ENCODE assay signal across 18 mouse cellular contexts in genomic region chr15:100076362-100076761, GRCm38 (mm10). TPM values are rescaled to one million over a fixed set of nuclear protein-coding genes. Genes with fewer than 3 reads are reported as not detected.
DNase-seq lines count a peak whose midpoint lies in the region; ATAC-seq and TF ChIP-seq lines count a peak whose summit lies in the region.
"Had no signal": no experiment of that assay in that cellular context is flagged by ENCODE, and none has a peak within 500 bp of the region (broad histone marks: within the 10 kb centered on the region; RNA-seq: fewer than 3 reads in every experiment).

No protein-coding gene starts in this region.

- no peak for ATAC-seq in intestine, postnatal 0 days
- no peak for ATAC-seq in intestine, embryonic 15.5 days
- ATAC-seq in liver, embryonic 15.5 days (ENCODE audit: insufficient read depth): 0 out of 2 replicates have a peak, but pooled peaks have one; percentile 17
- ATAC-seq: activated CD4-positive, CD25-positive, alpha-beta regulatory T cell, adult 4 months; intestine, embryonic 16.5 days; midbrain, embryonic 16.5 days had no signal

- no peak for TF ChIP-seq RAD21 in MEL (IDR thresholded peaks at IDR 0.05; ENCODE audit: low read depth, low read length)

- H3K4me3 ChIP-seq in gastrocnemius, adult 2 months: no peak overlapping the region
- H3K4me3 ChIP-seq in intestine, postnatal 0 days (ENCODE audit: low read depth, low read length): no peak overlapping the region
- no peak overlapping the region for H3K4me3 ChIP-seq in intestine, embryonic 15.5 days (replicated peaks)
- H3K4me3 ChIP-seq in MEL (ENCODE audit: control insufficient read depth in 1 of 2, insufficient read depth in 1 of 2, low read depth in 2 of 2, low read length in 2 of 2): no peak overlapping the region
- no peak overlapping the region for H3K4me3 ChIP-seq in liver, embryonic 15.5 days (replicated peaks)
- H3K4me3 ChIP-seq: embryonic facial prominence, embryonic 12.5 days; forebrain, embryonic 10.5 days had no signal

- H3K4me1 ChIP-seq in intestine, postnatal 0 days (replicated peaks; ENCODE audit: control insufficient read depth, insufficient read depth, low read length): peaks cover 9% of the 10 kb centered on the region; the same call in 1 of the 2 replicates
- H3K4me1 ChIP-seq in intestine, embryonic 15.5 days (replicated peaks): peaks cover 18% of the 10 kb centered on the region
- H3K4me1 ChIP-seq in MEL (ENCODE audit: control insufficient read depth in 1 of 2, insufficient read depth in 2 of 2, low read length in 2 of 2): peaks cover 5 to 22% of the 10 kb centered on the region in 2 experiments
- peaks cover 54% of the 10 kb centered on the region for H3K4me1 ChIP-seq in liver, embryonic 15.5 days (replicated peaks)

- intact Hi-C loops in gastrocnemius, adult 2 months (cut with DNase I): no loop called here

- H3K27me3 ChIP-seq in intestine, postnatal 0 days (replicated peaks; ENCODE audit: control insufficient read depth, insufficient read depth, low read length): no peaks in the 10 kb centered on the region
- H3K27me3 ChIP-seq in intestine, embryonic 15.5 days (replicated peaks): no peaks in the 10 kb centered on the region
- no peaks in the 10 kb centered on the region for H3K27me3 ChIP-seq in MEL (ENCODE audit: control insufficient read depth in 1 of 2, insufficient read depth in 2 of 2, low read length in 2 of 2)
- no peaks in the 10 kb centered on the region for H3K27me3 ChIP-seq in liver, embryonic 15.5 days
- H3K27me3 ChIP-seq: CH12.LX; embryonic facial prominence, embryonic 12.5 days had no signal

- no peak for DNase-seq in gastrocnemius, adult 2 months
- no peak for DNase-seq in gastrocnemius, postnatal 10 days
- DNase-seq in MEL (ENCODE audit: low read depth, low spot score): no peak
- DNase-seq in urinary bladder, postnatal 25 days (ENCODE audit: low spot score): no peak
- DNase-seq in Muller cell, postnatal 12 days (ENCODE audit: inconsistent ontology term): no peak
- DNase-seq: cerebellum, postnatal 25 days; retina, postnatal 1 day; thymus, postnatal 36 days had no signal

- H3K36me3 ChIP-seq in intestine, postnatal 0 days (ENCODE audit: control insufficient read depth, insufficient read depth): no peaks in the 10 kb centered on the region
- H3K36me3 ChIP-seq in intestine, embryonic 15.5 days: no peaks in the 10 kb centered on the region
- peaks cover 0 to 18% of the 10 kb centered on the region in 2 experiments; a peak in 2 of 4 replicates for H3K36me3 ChIP-seq in MEL (ENCODE audit: control insufficient read depth in 1 of 2, insufficient read depth in 2 of 2, low read length in 2 of 2)
- no peaks in the 10 kb centered on the region for H3K36me3 ChIP-seq in liver, embryonic 15.5 days (replicated peaks)
- H3K36me3 ChIP-seq: embryonic facial prominence, embryonic 12.5 days; forebrain, embryonic 10.5 days had no signal

- H3K4me2 ChIP-seq in intestine, postnatal 0 days (replicated peaks; ENCODE audit: low read depth): no peak overlapping the region
- H3K4me2 ChIP-seq in intestine, embryonic 15.5 days (replicated peaks): no peak overlapping the region
- no peak overlapping the region for H3K4me2 ChIP-seq in liver, embryonic 15.5 days
- H3K4me2 ChIP-seq: embryonic facial prominence, embryonic 12.5 days had no signal

- H3K9me3 ChIP-seq in intestine, postnatal 0 days (ENCODE audit: control insufficient read depth): no peaks in the 10 kb centered on the region
- no peaks in the 10 kb centered on the region for H3K9me3 ChIP-seq in intestine, embryonic 15.5 days
- H3K9me3 ChIP-seq in MEL (replicated peaks; ENCODE audit: insufficient read depth, low read length): no peaks in the 10 kb centered on the region
- H3K9me3 ChIP-seq in liver, embryonic 15.5 days (replicated peaks): no peaks in the 10 kb centered on the region
- H3K9me3 ChIP-seq: embryonic facial prominence, embryonic 12.5 days; forebrain, embryonic 10.5 days had no signal

- WGBS in intestine, postnatal 0 days: 85% methylated on average over 4 of the region's 4 CpGs
- WGBS in intestine, embryonic 15.5 days: 83% methylated on average over 4 of the region's 4 CpGs
- WGBS in liver, embryonic 15.5 days (ENCODE audit: insufficient replicate concordance): 57% methylated on average over 4 of the region's 4 CpGs

- TF ChIP-seq EP300 in MEL (IDR thresholded peaks at IDR 0.05; ENCODE audit: low read depth in 1 of 2, low read length in 2 of 2): no peak

- H3K27ac ChIP-seq in gastrocnemius, adult 2 months: peak overlapping the region; percentile 2; the same call in 1 of the 2 replicates
- H3K27ac ChIP-seq in intestine, postnatal 0 days (ENCODE audit: low read depth, low read length): no peak overlapping the region; the same call in 1 of the 2 replicates
- H3K27ac ChIP-seq in intestine, embryonic 15.5 days: no peak overlapping the region
- no peak overlapping the region for H3K27ac ChIP-seq in MEL (ENCODE audit: control insufficient read depth, low read depth, low read length)
- H3K27ac ChIP-seq in liver, embryonic 15.5 days (replicated peaks): peak overlapping the region; percentile 30; the same call in 1 of the 2 replicates
- H3K27ac ChIP-seq: embryonic facial prominence, embryonic 12.5 days; forebrain, embryonic 10.5 days; kidney, postnatal 0 days had no signal

- no peak for TF ChIP-seq CTCF in gastrocnemius, adult 2 months (IDR thresholded peaks at IDR 0.05)
- peak; percentile 21 for TF ChIP-seq CTCF in intestine, postnatal 0 days (IDR thresholded peaks at IDR 0.05; ENCODE audit: low read depth)
- TF ChIP-seq CTCF in MEL (IDR thresholded peaks at IDR 0.05 in 2 of 3, conservative IDR thresholded peaks at IDR 0.05 in 1 of 3; ENCODE audit: control insufficient read depth in 1 of 3, insufficient read depth in 1 of 3, low read depth in 2 of 3, low read length in 3 of 3, poor library complexity in 1 of 3, severe bottlenecking in 1 of 3): no peak

- H3K9ac ChIP-seq in intestine, postnatal 0 days (ENCODE audit: low read depth, low read length): no peak overlapping the region
- H3K9ac ChIP-seq in intestine, embryonic 15.5 days: no peak overlapping the region
- no peak overlapping the region for H3K9ac ChIP-seq in MEL (ENCODE audit: control insufficient read depth, low read depth, low read length, poor library complexity, severe bottlenecking)
- peak overlapping the region; percentile 3; the same call in 1 of the 2 replicates for H3K9ac ChIP-seq in liver, embryonic 15.5 days
- H3K9ac ChIP-seq: embryonic facial prominence, embryonic 12.5 days had no signal

- peaks cover 10% of the 10 kb centered on the region for H3K79me2 ChIP-seq in MEL (ENCODE audit: control insufficient read depth, insufficient read depth, low read length, poor library complexity)

- TF ChIP-seq POLR2A in MEL (IDR thresholded peaks at IDR 0.05; ENCODE audit: control insufficient read depth in 1 of 2, insufficient read depth in 1 of 2, low read depth in 1 of 2, low read length in 2 of 2, poor library complexity in 1 of 2): no peak

TF ChIP-seq in MEL, 35 proteins besides CTCF, POLR2A, EP300 and RAD21:
- TF ChIP-seq NRF1 (IDR thresholded peaks at IDR 0.05; ENCODE audit: insufficient read depth, low read depth, low read length, poor library complexity, severe bottlenecking) (no peak), TAL1 (IDR thresholded peaks at IDR 0.05; ENCODE audit: low read length) (peak; percentile 33), NELFE (IDR thresholded peaks at IDR 0.05; ENCODE audit: low read depth, low read length) (no peak)

RNA-seq across cellular contexts. Expression of gene Dip2b, which starts 37.9 kb away (rescaled TPM):
- 1 to 10 TPM; 5.8 to 8.3 TPM for total RNA-seq in gastrocnemius, adult 2 months (2021)
- total RNA-seq in gastrocnemius, postnatal 10 days (2021): 10 to 100 TPM; 17.5 to 19.3 TPM
- 4.9 and 5.0 TPM in 2 replicates for polyA plus RNA-seq in intestine, postnatal 0 days (2015; fragmentation: Nextera tagmentation; extraction: Ambion mirVana)
- 7.6 and 8.1 TPM in 2 replicates for polyA plus RNA-seq in intestine, embryonic 15.5 days (2015; fragmentation: Nextera tagmentation; extraction: Ambion mirVana)
- total RNA-seq in MEL (2012; rRNA removed): 15.4 and 17.8 TPM in 2 replicates
- 10 to 100 TPM; 13.9 to 68.9 TPM for polyA plus RNA-seq in MEL (2012; ENCODE audit: insufficient read depth in 1 of 2, insufficient read length in 2 of 2, low read depth in 1 of 2, low replicate concordance in 2 of 2, missing spikeins in 1 of 2)
- 2.4 and 2.5 TPM in 2 replicates for polyA plus RNA-seq in liver, embryonic 15.5 days (2015; fragmentation: Nextera tagmentation; extraction: Ambion mirVana)

Comparison
In these comparisons a context has a peak if more than half of its experiments do, and no peak if none do; other contexts are left out.
1. H3K27ac ChIP-seq: peak in gastrocnemius, adult 2 months (single experiment) and liver, embryonic 15.5 days (single experiment); none in intestine, postnatal 0 days (single experiment), intestine, embryonic 15.5 days (single experiment) and MEL (single experiment).